Mouse (Mus musculus): ENCODE data around the gene Tmem80. TPM values are rescaled to one million over a fixed set of nuclear protein-coding genes. Genes with fewer than 3 reads are reported as not detected.

Tmem80 gene
- polyA plus RNA-seq, 1 experiment from 2014 or later, result 57.7 TPM

GRCm38 (mm10) chr7:141340023-141340422, 12.5 kb downstream of the Tmem80 start:
- H3K27me3 ChIP-seq, result peaks cover 15% of the 10 kb centered on the region
- H3K4me3 ChIP-seq, result no peak overlapping the region
- peaks cover 19% of the 10 kb centered on the region for H3K4me1 ChIP-seq
- H3K36me3 ChIP-seq, result peaks cover 3% of the 10 kb centered on the region; the same call in 1 of the 2 replicates
- 0 out of 2 replicates have a peak overlapping the region, but pooled peaks have one; percentile 8 for H3K9ac ChIP-seq
- 72% methylated on average over 7 of the region's 7 CpGs for WGBS
- H3K4me2 ChIP-seq, result peak overlapping the region; percentile 63; the same call in 1 of the 2 replicates
- ATAC-seq (ENCODE audit: insufficient number of reproducible peaks, insufficient read depth, low FRiP score, low TSS enrichment, low read depth), result no peak
- H3K27ac ChIP-seq, result no peak overlapping the region
- H3K9me3 ChIP-seq, result no peaks in the 10 kb centered on the region

- Histone ChIP-seq H3K9me3 (no peaks in the 10 kb centered on the region), H3K9ac (0 out of 2 replicates have a peak overlapping the region, but pooled peaks have one; percentile 8), H3K27me3 (peaks cover 15% of the 10 kb centered on the region), H3K4me1 (peaks cover 19% of the 10 kb centered on the region), H3K36me3 (no peaks in the 10 kb centered on the region), H3K4me3 (no peak overlapping the region), H3K4me2 (no peak overlapping the region), H3K27ac (no peak overlapping the region)
- no peak for ATAC-seq (ENCODE audit: insufficient number of reproducible peaks, insufficient read depth, low FRiP score, low TSS enrichment, low read depth)
- 74% methylated on average over 6 of the region's 6 CpGs for WGBS
Measured at GRCm38 (mm10) chr7:141340476-141340875, 12.9 kb downstream of the Tmem80 start.

GRCm38 (mm10) chr7:141341689-141342226, 14.2 kb downstream of the Tmem80 start:
- 76% methylated on average over 10 of the region's 10 CpGs for WGBS
- Histone ChIP-seq H3K9me3 (no peaks in the 10 kb centered on the region), H3K4me3 (no peak overlapping the region), H3K27me3 (peaks cover 15% of the 10 kb centered on the region), H3K9ac (0 out of 2 replicates have a peak overlapping the region, but pooled peaks have one; percentile 21), H3K27ac (no peak overlapping the region), H3K36me3 (no peaks in the 10 kb centered on the region), H3K4me1 (peaks cover 19% of the 10 kb centered on the region), H3K4me2 (no peak overlapping the region)
- no peak for ATAC-seq (ENCODE audit: insufficient number of reproducible peaks, insufficient read depth, low FRiP score, low TSS enrichment, low read depth)

GRCm38 (mm10) chr7:141343230-141343629, 15.7 kb downstream of the Tmem80 start:
- no peak overlapping the region for H3K27ac ChIP-seq
- peaks cover 19% of the 10 kb centered on the region for H3K4me1 ChIP-seq
- ATAC-seq (ENCODE audit: insufficient number of reproducible peaks, insufficient read depth, low FRiP score, low TSS enrichment, low read depth), result no peak
- H3K36me3 ChIP-seq, result no peaks in the 10 kb centered on the region
- no peaks in the 10 kb centered on the region for H3K9me3 ChIP-seq
- peaks cover 15% of the 10 kb centered on the region for H3K27me3 ChIP-seq
- no peak overlapping the region for H3K4me2 ChIP-seq
- WGBS, result 50% methylated on average over 2 of the region's 2 CpGs
- H3K4me3 ChIP-seq, result no peak overlapping the region
- H3K9ac ChIP-seq, result no peak overlapping the region

- H3K27ac ChIP-seq, result no peak overlapping the region
- 55% methylated on average over 7 of the region's 7 CpGs for WGBS
- no peak for ATAC-seq (ENCODE audit: insufficient number of reproducible peaks, insufficient read depth, low FRiP score, low TSS enrichment, low read depth)
- no peak overlapping the region for H3K4me3 ChIP-seq
- peaks cover 11% of the 10 kb centered on the region for H3K27me3 ChIP-seq
- no peaks in the 10 kb centered on the region for H3K36me3 ChIP-seq
- H3K9ac ChIP-seq, result no peak overlapping the region
- no peak overlapping the region for H3K4me2 ChIP-seq
- H3K4me1 ChIP-seq, result peaks cover 14% of the 10 kb centered on the region
- H3K9me3 ChIP-seq, result no peaks in the 10 kb centered on the region
Measured at GRCm38 (mm10) chr7:141343696-141344095, 16.2 kb downstream of the Tmem80 start.

GRCm38 (mm10) chr7:141344787-141345186, 17.2 kb downstream of the Tmem80 start:
- ATAC-seq (ENCODE audit: insufficient number of reproducible peaks, insufficient read depth, low FRiP score, low TSS enrichment, low read depth), result no peak
- Histone ChIP-seq H3K9ac (no peak overlapping the region), H3K4me2 (no peak overlapping the region), H3K4me1 (peaks cover 4% of the 10 kb centered on the region; the same call in 1 of the 2 replicates), H3K27ac (no peak overlapping the region), H3K36me3 (no peaks in the 10 kb centered on the region), H3K27me3 (no peaks in the 10 kb centered on the region; the same call in 1 of the 2 replicates), H3K4me3 (no peak overlapping the region), H3K9me3 (no peaks in the 10 kb centered on the region)
- 85% methylated on average over 5 of the region's 5 CpGs for WGBS

GRCm38 (mm10) chr7:141351061-141351460, 23.5 kb downstream of the Tmem80 start:
- no peak for ATAC-seq (ENCODE audit: insufficient number of reproducible peaks, insufficient read depth, low FRiP score, low TSS enrichment, low read depth)

GRCm38 (mm10) chr7:141355051-141355450, 27.5 kb downstream of the Tmem80 start:
- H3K4me1 ChIP-seq, result no peaks in the 10 kb centered on the region; the same call in 1 of the 2 replicates
- H3K9ac ChIP-seq, result no peak overlapping the region
- H3K9me3 ChIP-seq, result no peaks in the 10 kb centered on the region
- no peak overlapping the region for H3K27ac ChIP-seq
- no peak for ATAC-seq (ENCODE audit: insufficient number of reproducible peaks, insufficient read depth, low FRiP score, low TSS enrichment, low read depth)
- 76% methylated on average over 8 of the region's 8 CpGs for WGBS
- H3K4me2 ChIP-seq, result no peak overlapping the region
- no peaks in the 10 kb centered on the region for H3K36me3 ChIP-seq
- peaks cover 10% of the 10 kb centered on the region; the same call in 1 of the 2 replicates for H3K27me3 ChIP-seq
- no peak overlapping the region for H3K4me3 ChIP-seq

More at GRCm38 (mm10) chr7:141351061-141351460, 23.5 kb downstream of the Tmem80 start:
- no peaks in the 10 kb centered on the region for H3K36me3 ChIP-seq
- H3K9me3 ChIP-seq, result no peaks in the 10 kb centered on the region
- no peaks in the 10 kb centered on the region for H3K27me3 ChIP-seq
- H3K27ac ChIP-seq, result no peak overlapping the region
- no peaks in the 10 kb centered on the region; the same call in 1 of the 2 replicates for H3K4me1 ChIP-seq
- H3K4me2 ChIP-seq, result no peak overlapping the region
- WGBS, result 79% methylated on average over 6 of the region's 6 CpGs
- H3K9ac ChIP-seq, result no peak overlapping the region
- H3K4me3 ChIP-seq, result no peak overlapping the region

- H3K4me3 ChIP-seq, result no peak overlapping the region
- H3K9me3 ChIP-seq, result no peaks in the 10 kb centered on the region
- no peak overlapping the region for H3K4me2 ChIP-seq
- 50% methylated on average over 12 of the region's 12 CpGs for WGBS
- ATAC-seq (ENCODE audit: insufficient number of reproducible peaks, insufficient read depth, low FRiP score, low TSS enrichment, low read depth), result no peak
- no peaks in the 10 kb centered on the region; the same call in 1 of the 2 replicates for H3K4me1 ChIP-seq
- no peak overlapping the region for H3K27ac ChIP-seq
- H3K27me3 ChIP-seq, result peaks cover 16% of the 10 kb centered on the region
- no peaks in the 10 kb centered on the region for H3K36me3 ChIP-seq
- H3K9ac ChIP-seq, result no peak overlapping the region
Measured at GRCm38 (mm10) chr7:141355626-141356326, 28.2 kb downstream of the Tmem80 start.

GRCm38 (mm10) chr7:141356971-141357370, 29.4 kb downstream of the Tmem80 start:
- Histone ChIP-seq H3K27me3 (peaks cover 28% of the 10 kb centered on the region), H3K9me3 (no peaks in the 10 kb centered on the region), H3K36me3 (no peaks in the 10 kb centered on the region), H3K27ac (no peak overlapping the region), H3K9ac (no peak overlapping the region), H3K4me3 (no peak overlapping the region), H3K4me2 (no peak overlapping the region), H3K4me1 (no peaks in the 10 kb centered on the region; the same call in 1 of the 2 replicates)
- WGBS, result 71% methylated on average over 14 of the region's 14 CpGs
- ATAC-seq (ENCODE audit: insufficient number of reproducible peaks, insufficient read depth, low FRiP score, low TSS enrichment, low read depth), result no peak

GRCm38 (mm10) chr7:141361510-141361909, 34.0 kb downstream of the Tmem80 start:
- WGBS, result 14% methylated on average over 24 of the region's 24 CpGs
- Histone ChIP-seq H3K9me3 (no peaks in the 10 kb centered on the region), H3K4me1 (no peaks in the 10 kb centered on the region), H3K36me3 (no peaks in the 10 kb centered on the region), H3K27me3 (peaks cover 37% of the 10 kb centered on the region), H3K27ac (no peak overlapping the region), H3K9ac (no peak overlapping the region), H3K4me2 (no peak overlapping the region; the same call in 1 of the 2 replicates), H3K4me3 (no peak overlapping the region)
- no peak for ATAC-seq (ENCODE audit: insufficient number of reproducible peaks, insufficient read depth, low FRiP score, low TSS enrichment, low read depth)
